Mouse (Mus musculus): ENCODE data around the gene Bcl11b.

Gene Bcl11b

GRCm38 (mm10) chr12:107890326-107890725 is 113.1 kb downstream of the Bcl11b start:
- DNase-seq (ENCODE audit: low read depth): no peak

DNA sequence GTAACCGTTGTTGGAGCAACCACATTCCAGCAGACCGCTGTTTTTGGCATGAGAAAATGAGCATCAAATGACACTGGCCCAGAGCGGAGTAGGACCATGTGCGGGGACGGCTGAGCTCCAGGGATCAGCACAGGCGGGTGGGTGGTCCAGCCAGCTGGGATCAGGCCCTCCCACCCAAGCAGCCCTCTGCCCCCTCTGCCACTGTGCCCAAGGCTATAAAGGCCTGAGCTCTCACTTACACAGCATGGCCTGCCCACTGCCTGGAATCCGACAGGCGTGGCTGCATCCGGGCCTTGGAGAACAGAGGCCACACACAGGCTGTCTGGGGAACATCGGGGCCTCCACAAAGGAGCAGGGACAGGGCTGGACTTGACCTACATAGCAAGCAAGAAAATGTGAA is 113.6 kb downstream of the Bcl11b start:
- DNase-seq (ENCODE audit: low read depth): no peak

DNA sequence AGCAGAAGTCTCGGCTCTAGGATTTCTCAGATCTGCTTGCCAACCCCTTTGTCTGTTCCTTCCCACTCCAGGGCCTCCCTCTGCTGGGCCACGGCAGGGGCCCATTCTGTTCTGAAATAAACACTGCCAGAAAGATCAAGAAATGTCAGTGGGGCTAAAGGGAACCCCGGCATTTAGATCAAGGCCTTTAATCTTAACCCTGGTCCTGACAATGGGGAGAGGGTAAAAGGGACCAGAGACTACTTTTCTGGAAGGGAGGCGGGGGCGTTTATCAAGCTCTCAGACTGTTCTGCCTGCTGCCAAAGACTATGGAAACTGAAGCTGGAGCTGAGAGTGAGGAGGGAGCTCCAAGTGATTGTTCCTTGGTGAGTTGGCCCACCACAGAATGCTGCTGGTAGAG is 114.8 kb downstream of the Bcl11b start:
- DNase-seq (ENCODE audit: low read depth): no peak

DNA sequence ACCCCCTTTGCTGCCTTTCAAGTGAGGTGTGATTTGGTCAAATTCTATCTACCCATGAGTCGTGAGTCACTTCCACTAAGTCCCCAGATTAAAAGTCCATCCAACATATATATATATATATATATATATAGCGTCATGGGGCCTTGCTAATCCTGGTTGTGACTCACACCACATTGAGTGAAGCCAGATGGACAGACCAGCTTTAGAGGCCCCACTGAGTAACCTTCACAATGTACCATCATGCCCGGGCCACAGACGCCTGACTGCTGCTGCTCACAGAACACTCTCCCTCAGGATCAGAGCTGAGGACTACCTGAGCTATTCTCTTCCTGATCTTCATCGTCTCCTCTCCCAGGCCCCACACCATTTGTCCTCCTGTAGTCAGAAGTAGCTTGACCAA is 115.4 kb downstream of the Bcl11b start:
- peak; percentile 60 for DNase-seq (ENCODE audit: low read depth)

GRCm38 (mm10) chr12:107887621-107888020 is 115.8 kb downstream of the Bcl11b start:
- DNase-seq (ENCODE audit: low read depth): no peak

- no peak for DNase-seq (ENCODE audit: low read depth)
Measured at GRCm38 (mm10) chr12:107884330-107885065, 118.9 kb downstream of the Bcl11b start.

DNA sequence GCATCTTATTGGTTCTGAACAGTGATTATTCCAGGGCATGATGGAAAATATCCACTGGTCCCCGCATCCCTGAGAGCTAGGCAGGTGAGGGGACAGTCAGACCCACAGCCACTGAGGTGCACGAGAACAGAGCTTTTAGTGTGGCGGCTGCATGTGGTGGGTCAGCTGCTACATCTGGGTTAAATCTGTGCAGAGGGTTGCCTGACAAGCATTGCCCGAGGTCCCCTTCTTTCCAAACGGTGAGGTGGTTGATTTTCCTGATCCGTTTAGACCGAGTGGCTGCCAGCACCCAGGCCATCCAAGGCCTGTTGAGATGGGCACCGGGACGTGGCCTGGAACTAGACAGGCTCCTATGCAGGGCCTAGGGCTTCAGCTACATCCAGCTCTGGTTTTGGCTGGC is 121.7 kb downstream of the Bcl11b start:
- no peak for DNase-seq (ENCODE audit: low read depth)

GRCm38 (mm10) chr12:107880748-107881147 is 122.7 kb downstream of the Bcl11b start:
- DNase-seq (ENCODE audit: low read depth): no peak

DNA sequence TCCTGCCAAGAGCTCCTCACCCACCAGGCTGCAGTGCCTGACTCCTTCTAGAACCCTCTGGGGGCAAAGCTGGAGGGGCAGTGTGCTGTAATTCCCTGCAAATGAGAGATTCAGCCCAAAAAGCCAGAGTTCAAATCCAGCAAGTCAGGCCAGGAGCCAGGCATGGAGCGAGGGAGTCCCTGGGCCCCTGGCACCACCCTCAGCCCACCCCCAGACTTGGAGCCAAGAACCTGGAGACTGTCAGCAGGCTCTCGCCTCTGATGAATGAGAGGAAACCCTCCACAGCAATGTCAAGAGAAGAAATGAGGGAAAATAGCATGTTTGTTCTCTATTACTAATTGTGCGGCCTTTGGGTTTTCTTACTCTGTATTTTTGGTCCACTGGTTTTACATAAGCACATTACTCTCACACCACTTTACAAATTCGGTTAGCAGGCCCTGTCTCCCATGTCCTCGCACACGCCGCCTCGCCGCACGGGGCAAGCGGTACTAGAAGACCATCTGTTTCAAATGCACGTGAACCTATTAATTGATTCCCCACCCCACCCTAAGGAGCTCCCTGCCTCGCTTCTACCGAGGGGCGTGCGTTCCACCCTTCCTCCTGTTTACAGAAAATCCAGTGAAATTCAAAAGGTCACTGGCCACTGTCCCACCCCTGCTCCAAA is 124.2 kb downstream of the Bcl11b start:
- DNase-seq (ENCODE audit: low read depth): no peak

DNA sequence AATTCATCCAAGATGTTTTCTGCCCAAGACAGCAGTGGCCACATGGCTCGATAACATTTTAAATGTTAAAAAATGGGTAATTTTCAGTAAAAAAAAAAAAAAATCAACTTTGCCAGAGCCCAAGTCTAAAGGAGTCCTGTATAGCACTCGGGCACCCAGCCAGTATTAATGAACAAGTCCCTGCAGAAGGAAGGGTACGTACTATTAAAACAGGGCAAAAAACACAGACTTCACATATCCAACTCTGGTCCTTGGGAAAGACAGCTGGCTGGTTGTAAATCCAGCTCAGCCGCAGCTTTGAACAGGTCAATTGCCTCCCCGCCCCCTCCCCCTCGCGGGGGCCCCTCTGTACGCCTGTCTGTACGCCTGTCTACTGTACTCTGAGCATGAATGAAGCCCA is 127.2 kb downstream of the Bcl11b start:
- DNase-seq (ENCODE audit: low read depth): no peak

GRCm38 (mm10) chr12:107874467-107875142 is 128.8 kb downstream of the Bcl11b start:
- no peak for DNase-seq (ENCODE audit: low read depth)

DNA sequence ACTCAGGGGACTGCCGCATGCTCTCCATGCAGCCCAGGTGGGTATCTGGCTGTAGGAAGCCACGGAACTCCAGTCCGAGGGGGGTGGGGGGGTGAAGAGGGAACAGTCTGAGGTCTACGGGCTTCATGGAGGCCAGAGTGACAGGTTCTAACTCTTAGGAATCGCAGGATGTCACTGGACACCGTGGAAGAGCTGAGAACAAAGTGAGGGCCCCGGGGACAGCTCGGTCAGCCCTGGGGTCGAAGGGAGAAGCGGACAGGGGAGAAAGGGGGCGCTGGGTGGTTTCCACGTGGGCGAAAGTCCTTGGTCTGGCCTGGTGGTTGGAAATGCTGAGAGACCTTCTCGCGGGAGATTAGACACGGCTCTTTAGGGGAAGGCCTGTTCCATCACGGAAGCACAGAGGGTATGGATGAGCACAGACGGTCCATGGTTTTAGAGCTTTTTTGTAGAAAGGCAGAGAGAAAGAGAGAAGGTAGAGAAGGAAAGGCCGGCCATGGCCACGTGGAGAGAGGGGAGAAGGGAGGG is 133.8 kb downstream of the Bcl11b start:
- DNase-seq (ENCODE audit: low read depth): no peak

- DNase-seq (ENCODE audit: low read depth): no peak
Measured at GRCm38 (mm10) chr12:107868291-107868690, 135.1 kb downstream of the Bcl11b start.
